Mouse (Mus musculus): ENCODE measurements around the gene Imp3. TPM values are rescaled to one million over a fixed set of nuclear protein-coding genes. Genes with fewer than 3 reads are reported as not detected.

Gene Imp3
- total and polyA plus RNA-seq, 3 experiments, result 154 to 160 TPM; not detected in 1

- Histone ChIP-seq H3K27ac (ENCODE audit: control insufficient read depth, low read depth, low read length) (no peak overlapping the region), H3K9ac (ENCODE audit: control insufficient read depth, low read depth, low read length, poor library complexity, severe bottlenecking) (no peak overlapping the region), H3K4me1 (ENCODE audit: control insufficient read depth in 1 of 2, insufficient read depth in 2 of 2, low read length in 2 of 2) (0 out of 4 replicates have a peak, but pooled peaks cover 0 to under 1% of the 10 kb centered on the region in 2 experiments), H3K27me3 (ENCODE audit: control insufficient read depth in 1 of 2, insufficient read depth in 2 of 2, low read length in 2 of 2) (no peaks in the 10 kb centered on the region), H3K36me3 (ENCODE audit: control insufficient read depth in 1 of 2, insufficient read depth in 2 of 2, low read length in 2 of 2) (peaks cover 0 to 2% of the 10 kb centered on the region in 2 experiments; a peak in 2 of 4 replicates), H3K79me2 (ENCODE audit: control insufficient read depth, insufficient read depth, low read length, poor library complexity) (no peaks in the 10 kb centered on the region), H3K9me3 (replicated peaks; ENCODE audit: insufficient read depth, low read length) (no peaks in the 10 kb centered on the region), H3K4me3 (ENCODE audit: control insufficient read depth in 1 of 2, insufficient read depth in 1 of 2, low read depth in 2 of 2, low read length in 2 of 2) (no peak overlapping the region)
- no peak for TF ChIP-seq MAX (IDR thresholded peaks at IDR 0.05; ENCODE audit: low read length)
- TF ChIP-seq KAT2A (conservative IDR thresholded peaks at IDR 0.05; ENCODE audit: low read depth, low read length), result no peak
- no peak for TF ChIP-seq E2F4 (IDR thresholded peaks at IDR 0.05; ENCODE audit: borderline replicate concordance, low read depth, low read length)
- no peak for TF ChIP-seq NRF1 (IDR thresholded peaks at IDR 0.05; ENCODE audit: insufficient read depth, low read depth, low read length, poor library complexity, severe bottlenecking)
- no peak for TF ChIP-seq MAFK (IDR thresholded peaks at IDR 0.05; ENCODE audit: borderline replicate concordance, low read depth, low read length)
- TF ChIP-seq ZMIZ1 (IDR thresholded peaks at IDR 0.05; ENCODE audit: low read depth, low read length), result no peak
- TF ChIP-seq JUND (IDR thresholded peaks at IDR 0.05; ENCODE audit: low read depth, low read length), result no peak
- no peak for TF ChIP-seq BHLHE40 (IDR thresholded peaks at IDR 0.05; ENCODE audit: borderline replicate concordance, low read depth, low read length)
- TF ChIP-seq TAL1 (IDR thresholded peaks at IDR 0.05; ENCODE audit: low read length), result no peak
- TF ChIP-seq MAZ (IDR thresholded peaks at IDR 0.05; ENCODE audit: low read depth, low read length), result no peak
- no peak for TF ChIP-seq NELFE (IDR thresholded peaks at IDR 0.05; ENCODE audit: low read depth, low read length)
- DNase-seq (ENCODE audit: low read depth, low spot score), result no peak
Measured at GRCm38 (mm10) chr9:56956966-56957675, 19.8 kb downstream of the Imp3 start.

- TF ChIP-seq MAZ (IDR thresholded peaks at IDR 0.05; ENCODE audit: low read depth, low read length), result no peak
- no peak for TF ChIP-seq MAFK (IDR thresholded peaks at IDR 0.05; ENCODE audit: borderline replicate concordance, low read depth, low read length)
- TF ChIP-seq MXI1 (IDR thresholded peaks at IDR 0.05; ENCODE audit: low read depth, low read length), result no peak
- TF ChIP-seq POLR2A (IDR thresholded peaks at IDR 0.05; ENCODE audit: control insufficient read depth in 1 of 2, insufficient read depth in 1 of 2, low read depth in 1 of 2, low read length in 2 of 2, poor library complexity in 1 of 2), result no peak
- TF ChIP-seq E2F4 (IDR thresholded peaks at IDR 0.05; ENCODE audit: borderline replicate concordance, low read depth, low read length), result no peak
- no peak for TF ChIP-seq HCFC1 (IDR thresholded peaks at IDR 0.05; ENCODE audit: low read depth, low read length)
- no peak for TF ChIP-seq KAT2A (conservative IDR thresholded peaks at IDR 0.05; ENCODE audit: low read depth, low read length)
- TF ChIP-seq JUND (IDR thresholded peaks at IDR 0.05; ENCODE audit: low read depth, low read length), result no peak
- no peak for TF ChIP-seq EP300 (IDR thresholded peaks at IDR 0.05; ENCODE audit: low read depth in 1 of 2, low read length in 2 of 2)
- TF ChIP-seq POLR2AphosphoS5 (IDR thresholded peaks at IDR 0.05; ENCODE audit: borderline replicate concordance, low read depth, low read length), result no peak
- TF ChIP-seq TAL1 (IDR thresholded peaks at IDR 0.05; ENCODE audit: low read length), result no peak
- no peak for TF ChIP-seq USF1 (IDR thresholded peaks at IDR 0.05; ENCODE audit: low read depth, low read length)
- TF ChIP-seq BHLHE40 (IDR thresholded peaks at IDR 0.05; ENCODE audit: borderline replicate concordance, low read depth, low read length), result no peak
- TF ChIP-seq SIN3A (IDR thresholded peaks at IDR 0.05; ENCODE audit: low read length), result no peak
- TF ChIP-seq NELFE (IDR thresholded peaks at IDR 0.05; ENCODE audit: low read depth, low read length), result no peak
- no peak for TF ChIP-seq RCOR1 (IDR thresholded peaks at IDR 0.05; ENCODE audit: low read depth, low read length)
- TF ChIP-seq GATA1 (IDR thresholded peaks at IDR 0.05; ENCODE audit: low read depth, low read length), result no peak
- no peak for TF ChIP-seq USF2 (IDR thresholded peaks at IDR 0.05; ENCODE audit: borderline replicate concordance in 1 of 2, insufficient read depth in 1 of 2, low read depth in 1 of 2, low read length in 2 of 2)
- TF ChIP-seq MEF2A (IDR thresholded peaks at IDR 0.05; ENCODE audit: extremely low read depth, insufficient replicate concordance, low read depth, low read length, poor library complexity, severe bottlenecking), result no peak
- TF ChIP-seq ZNF384 (IDR thresholded peaks at IDR 0.05; ENCODE audit: low read depth, low read length), result no peak
- H3K27ac ChIP-seq (ENCODE audit: control insufficient read depth, low read depth, low read length), result no peak overlapping the region
- H3K79me2 ChIP-seq (ENCODE audit: control insufficient read depth, insufficient read depth, low read length, poor library complexity), result no peaks in the 10 kb centered on the region
- H3K9ac ChIP-seq (ENCODE audit: control insufficient read depth, low read depth, low read length, poor library complexity, severe bottlenecking), result no peak overlapping the region
- peaks cover 2 to 9% of the 10 kb centered on the region in 2 experiments; a peak in 3 of 4 replicates for H3K36me3 ChIP-seq (ENCODE audit: control insufficient read depth in 1 of 2, insufficient read depth in 2 of 2, low read length in 2 of 2)
- no peaks in the 10 kb centered on the region for H3K9me3 ChIP-seq (replicated peaks; ENCODE audit: insufficient read depth, low read length)
- no peaks in the 10 kb centered on the region for H3K27me3 ChIP-seq (ENCODE audit: control insufficient read depth in 1 of 2, insufficient read depth in 2 of 2, low read length in 2 of 2)
- H3K4me1 ChIP-seq (ENCODE audit: control insufficient read depth in 1 of 2, insufficient read depth in 2 of 2, low read length in 2 of 2), result peaks cover 3 to 10% of the 10 kb centered on the region in 2 experiments
- no peak overlapping the region for H3K4me3 ChIP-seq (ENCODE audit: control insufficient read depth in 1 of 2, insufficient read depth in 1 of 2, low read depth in 2 of 2, low read length in 2 of 2)
- DNase-seq (ENCODE audit: low read depth, low spot score), result no peak
Measured at GRCm38 (mm10) chr9:56958689-56959088, 21.4 kb downstream of the Imp3 start.
